Mouse (Mus musculus) G1E-ER4 (cell line): ENCODE measurements around the gene Pbx1. TPM values are rescaled to one million over a fixed set of nuclear protein-coding genes. Genes with fewer than 3 reads are reported as not detected.

Source experiments
- GATA1 ChIP-seq: IDR thresholded peaks from one replicate; pipeline ENCODE4 v1.8.0; 2012; ENCODE audit warnings: low read length, inconsistent platforms
- polyA plus RNA-seq: library from polyadenylated mRNA; stranded (reverse); fragments of >175 nt; gene quantifications from 2 replicates; pipeline ENCODE4 v1.2.3, GENCODE M21; 2012

The Pbx1 gene
- polyA plus RNA-seq, 1 experiment, result not detected

DNA sequence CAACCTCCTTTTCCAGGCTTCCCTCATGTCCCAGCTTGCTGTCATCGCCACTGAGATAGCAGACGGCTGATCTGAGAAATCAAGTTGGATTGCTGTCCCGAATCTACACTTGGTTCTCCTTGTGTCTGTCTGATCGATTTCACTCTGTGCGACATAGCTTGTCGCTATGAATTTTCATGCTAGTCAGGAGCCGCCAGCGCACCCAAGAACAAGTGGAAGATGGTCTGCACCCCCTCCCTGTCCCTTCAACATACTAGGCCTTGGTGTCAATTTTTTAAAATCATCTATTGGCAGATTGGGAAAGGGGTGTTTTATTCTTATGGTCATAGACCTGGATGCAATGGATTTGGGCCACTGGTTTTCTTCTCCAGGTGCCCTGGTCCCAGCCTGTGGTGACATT, 249.3 kb downstream of the Pbx1 start:
- TF ChIP-seq GATA1, result no peak

- no peak for TF ChIP-seq GATA1
These were observed 251.2 kb downstream of the Pbx1 start for GRCm38 (mm10) chr1:168180622-168181441.

- no peak for TF ChIP-seq GATA1
These were observed 252.4 kb downstream of the Pbx1 start for GRCm38 (mm10) chr1:168179691-168180090.

DNA sequence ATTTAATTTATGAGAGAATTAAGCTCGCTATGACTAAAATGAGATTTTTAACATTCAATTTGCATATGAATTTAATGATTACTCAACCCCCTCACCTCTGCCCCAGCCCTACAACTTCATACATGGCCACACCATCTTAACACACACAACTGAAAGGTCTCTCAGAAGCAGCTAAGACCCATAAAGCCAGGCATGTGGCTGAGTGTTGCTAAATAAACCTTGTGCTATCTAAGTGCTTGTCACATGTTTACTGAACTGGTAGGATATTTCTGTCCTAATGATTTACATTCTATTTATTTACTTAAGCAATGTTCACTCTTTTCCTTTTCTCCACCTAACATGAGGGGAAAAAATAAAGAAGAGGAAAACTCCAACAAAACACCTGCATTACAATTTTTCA, 253.5 kb downstream of the Pbx1 start:
- no peak for TF ChIP-seq GATA1

- TF ChIP-seq GATA1, result no peak
These were observed 256.5 kb downstream of the Pbx1 start for GRCm38 (mm10) chr1:168175586-168175985.

DNA sequence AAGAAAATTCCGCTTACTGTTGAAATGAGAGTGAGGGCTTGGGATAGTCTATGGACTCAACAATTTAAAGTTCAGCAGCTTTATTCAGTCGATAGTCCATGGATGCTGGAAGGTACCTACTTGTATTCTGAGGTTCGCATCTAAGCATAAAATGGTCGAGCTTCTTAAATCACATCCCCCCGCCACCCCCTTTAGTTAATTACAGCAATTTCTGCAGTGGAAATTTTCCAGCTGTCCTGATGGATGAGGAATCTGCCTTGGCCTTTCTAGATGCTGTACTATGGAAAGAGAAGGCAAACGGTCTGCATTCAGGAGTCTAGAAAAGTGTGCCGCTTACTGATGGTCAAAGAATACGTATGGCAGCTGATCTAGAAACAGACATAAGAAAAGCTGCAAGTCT, 262.3 kb downstream of the Pbx1 start:
- TF ChIP-seq GATA1, result no peak

- no peak for TF ChIP-seq GATA1
These were observed 262.9 kb downstream of the Pbx1 start for GRCm38 (mm10) chr1:168169052-168169779.

DNA sequence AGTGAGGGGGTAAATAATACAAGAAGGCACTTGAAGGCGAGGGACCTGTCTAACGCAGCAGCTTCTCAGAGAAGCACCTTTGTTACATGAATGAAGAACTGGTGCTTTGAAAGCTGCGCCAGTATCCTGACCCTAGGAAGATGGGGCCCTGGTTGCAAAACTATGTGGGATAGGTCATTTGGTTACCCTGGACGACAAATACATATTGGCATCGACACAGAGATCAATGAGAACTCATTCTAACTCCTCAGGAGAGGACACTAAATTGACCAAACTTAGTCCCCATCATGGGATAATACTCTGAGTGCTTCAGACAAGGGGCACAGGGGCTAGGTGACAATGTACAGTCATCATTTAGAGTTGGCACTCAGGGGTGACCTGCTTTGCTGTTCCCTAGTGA, 264.3 kb downstream of the Pbx1 start:
- no peak for TF ChIP-seq GATA1

DNA sequence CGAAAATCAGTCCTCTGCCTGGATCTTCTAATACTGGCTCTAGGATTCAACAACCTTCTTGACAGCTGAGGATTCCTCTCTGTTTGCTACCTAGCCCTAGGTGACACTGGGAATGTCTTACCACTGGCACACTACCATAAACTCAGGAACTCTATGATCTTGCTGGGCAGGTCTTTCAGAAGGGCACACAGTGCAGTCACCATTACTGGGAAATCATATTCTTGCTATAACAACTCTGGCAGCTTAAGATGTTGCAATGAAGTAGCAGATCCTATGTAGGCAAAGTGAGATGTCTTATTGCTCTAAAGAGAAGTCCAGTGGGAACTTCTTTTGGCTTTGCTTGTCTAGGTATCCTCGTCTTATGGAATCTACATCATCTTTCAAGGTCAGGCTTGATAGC, 265.2 kb downstream of the Pbx1 start:
- TF ChIP-seq GATA1, result no peak

- TF ChIP-seq GATA1, result no peak
These were observed 267.1 kb downstream of the Pbx1 start for GRCm38 (mm10) chr1:168164945-168165344.

DNA sequence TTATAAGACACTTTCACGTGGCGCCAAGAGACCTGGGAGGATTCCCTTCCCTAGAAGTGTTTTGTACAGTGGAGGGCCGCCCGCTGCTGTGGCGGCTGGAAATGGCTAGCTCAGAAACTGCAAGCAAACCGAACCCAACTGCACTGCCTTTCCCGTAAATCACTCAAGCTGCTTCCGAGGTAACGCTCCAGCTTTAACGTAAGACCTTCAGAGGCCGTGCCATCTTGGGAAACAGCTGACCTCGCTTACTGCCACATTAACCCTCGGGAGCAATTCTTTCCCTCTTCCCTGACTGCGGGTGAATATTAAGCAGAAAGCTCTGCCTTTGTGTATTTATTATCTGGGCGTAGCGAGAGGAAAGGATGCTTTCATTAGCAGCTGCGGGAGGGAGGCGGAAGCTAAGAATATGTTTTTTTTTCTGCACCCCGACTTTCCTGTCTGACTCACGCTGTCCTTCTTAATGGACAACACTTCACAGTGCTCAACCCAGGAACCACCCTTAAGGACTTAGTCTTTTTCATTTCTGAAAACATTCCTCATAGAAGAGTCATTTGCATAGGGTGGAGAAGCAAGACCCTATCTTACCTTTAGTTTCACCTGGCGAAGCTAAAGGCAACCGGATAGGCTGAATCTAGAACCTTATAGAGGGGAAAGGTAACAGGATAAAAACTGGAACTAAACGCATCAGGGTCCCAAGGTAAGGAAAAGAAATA, 268.4 kb downstream of the Pbx1 start:
- TF ChIP-seq GATA1, result no peak

DNA sequence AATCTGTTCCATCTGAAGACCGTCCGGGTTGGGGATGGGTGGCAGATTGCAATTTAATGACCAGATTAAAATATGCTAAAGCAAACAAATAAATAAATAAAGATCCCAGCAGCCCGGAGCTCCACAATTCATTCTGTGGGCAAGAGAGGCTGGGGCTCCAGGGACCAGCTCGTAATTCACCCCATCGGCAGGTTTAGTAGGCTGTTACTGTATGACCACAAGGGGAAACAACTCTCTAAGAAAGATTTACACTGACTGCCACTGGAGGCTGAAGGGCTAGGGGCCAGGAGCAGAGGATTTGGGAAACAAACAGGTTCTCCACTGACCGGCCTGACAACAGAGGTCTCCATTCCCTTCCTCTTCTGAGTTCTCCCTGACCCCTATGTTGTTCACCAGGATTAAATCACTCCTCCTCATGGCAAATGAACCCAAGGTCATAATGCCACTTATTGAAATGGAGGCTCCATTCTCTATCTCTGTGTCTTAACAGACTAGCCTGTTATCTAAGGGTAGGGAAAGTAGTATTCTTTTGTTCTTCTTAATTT, 292.9 kb downstream of the Pbx1 start:
- TF ChIP-seq GATA1, result no peak

DNA sequence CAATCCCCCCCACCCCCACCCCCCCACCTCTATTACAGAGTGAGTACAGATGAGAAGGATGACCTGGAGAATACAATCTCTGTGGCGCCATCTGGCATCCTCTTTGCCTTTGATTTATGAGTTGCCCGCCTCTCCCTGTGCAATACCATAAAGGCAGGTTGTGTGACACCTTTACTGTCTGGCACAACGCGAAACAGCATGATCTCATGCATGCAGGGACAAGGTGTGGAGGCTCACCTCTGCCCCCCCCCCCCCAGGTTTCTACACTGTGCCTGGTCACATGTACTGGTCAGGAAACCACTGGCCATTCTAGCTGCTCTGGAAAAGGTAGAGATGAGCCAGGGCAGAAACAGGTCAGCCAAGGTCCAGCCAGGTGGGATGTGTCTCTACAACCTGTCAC, 293.4 kb downstream of the Pbx1 start:
- TF ChIP-seq GATA1, result no peak

DNA sequence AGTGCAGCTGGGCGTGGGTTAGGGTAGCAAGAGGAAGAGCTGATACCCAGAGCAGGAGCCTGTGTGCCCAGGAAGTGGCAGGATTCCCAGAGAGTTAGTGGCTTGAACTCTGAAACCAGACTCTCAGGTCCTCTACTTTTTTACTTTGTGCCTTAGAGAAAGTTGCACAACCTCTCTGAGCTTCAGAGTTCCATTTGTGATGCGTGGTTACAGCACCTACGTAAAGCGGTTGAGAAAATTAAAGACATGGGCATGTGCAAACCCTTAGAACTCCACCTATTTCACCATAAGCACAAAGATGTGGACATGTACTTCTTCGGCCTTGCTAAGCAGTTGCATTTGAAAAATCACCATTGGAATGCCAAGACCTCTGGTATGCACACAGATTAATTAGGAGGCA, 294.2 kb downstream of the Pbx1 start:
- TF ChIP-seq GATA1, result no peak

- no peak for TF ChIP-seq GATA1
These were observed 296.5 kb downstream of the Pbx1 start for GRCm38 (mm10) chr1:168135545-168135944.

DNA sequence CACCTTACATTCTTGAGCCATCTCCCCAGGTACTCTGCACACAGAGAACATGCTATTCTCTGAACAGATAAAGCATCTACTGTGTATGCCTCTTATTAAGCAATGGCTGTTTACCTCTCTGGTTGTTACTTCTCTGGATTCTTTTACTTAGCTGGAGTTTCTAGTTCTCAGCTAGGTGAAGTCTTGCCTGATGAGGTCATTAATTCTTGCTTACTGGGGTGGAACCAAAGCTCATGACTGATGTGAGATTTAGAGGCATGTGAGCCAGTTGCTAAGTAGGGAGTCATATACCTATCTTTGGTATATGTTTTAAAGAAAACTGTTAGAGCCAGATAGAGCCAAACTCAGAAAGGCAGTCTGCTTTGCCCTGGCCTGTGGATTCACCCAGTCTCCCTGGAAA, 298.4 kb downstream of the Pbx1 start:
- no peak for TF ChIP-seq GATA1
